Mouse (Mus musculus): ENCODE measurements around the gene Mpdu1.
A peak's percentile ranks its signal among the peaks of the same experiment; 100 is the strongest.
"Not testable (repeated sequence)": the region's sequence is repeated elsewhere in the genome, so short reads cannot be mapped to it uniquely, and the experiment has no call there.

Gene Mpdu1

GRCm38 (mm10) chr11:69665457-69665960, 3.1 kb upstream of the Mpdu1 start:
- no peak for DNase-seq (ENCODE audit: low spot score in 2 of 2)

GRCm38 (mm10) chr11:69664841-69665240, 2.4 kb upstream of the Mpdu1 start:
- DNase-seq (ENCODE audit: low spot score in 2 of 2), result no peak

- no peak for DNase-seq (ENCODE audit: low spot score in 2 of 2)
Observed at GRCm38 (mm10) chr11:69663795-69664194, 1.4 kb upstream of the Mpdu1 start.

GRCm38 (mm10) chr11:69662967-69663671, 677 bp upstream of the Mpdu1 start:
- no peak for DNase-seq (ENCODE audit: low spot score in 2 of 2)

GRCm38 (mm10) chr11:69661221-69661881, 1.1 kb downstream of the Mpdu1 start:
- no peak for DNase-seq (ENCODE audit: low spot score in 2 of 2)

- no peak for DNase-seq (ENCODE audit: low spot score in 2 of 2)
Observed at GRCm38 (mm10) chr11:69657462-69657881, 5.0 kb downstream of the Mpdu1 start.

- DNase-seq (ENCODE audit: low spot score in 2 of 2), result no peak
Observed at GRCm38 (mm10) chr11:69656617-69657461, 5.6 kb downstream of the Mpdu1 start.

GRCm38 (mm10) chr11:69656065-69656455, 6.4 kb downstream of the Mpdu1 start:
- no peak for DNase-seq (ENCODE audit: low spot score in 2 of 2)

GRCm38 (mm10) chr11:69655264-69656064, 7.0 kb downstream of the Mpdu1 start, which contains the start of gene Sox15:
TSS of gene Sox15 (plus strand) at chr11:69655314.
- peak in 1 of 2 experiments; percentile 74 for DNase-seq (ENCODE audit: low spot score in 2 of 2)

GRCm38 (mm10) chr11:69654760-69655159, 7.7 kb downstream of the Mpdu1 start:
- DNase-seq (ENCODE audit: low spot score in 2 of 2), result no peak

GRCm38 (mm10) chr11:69653399-69653798, 9.0 kb downstream of the Mpdu1 start:
- DNase-seq (ENCODE audit: low spot score in 2 of 2), result no peak

- DNase-seq (ENCODE audit: low spot score in 2 of 2), result no peak
Observed at GRCm38 (mm10) chr11:69645860-69646259, 16.6 kb downstream of the Mpdu1 start.

GRCm38 (mm10) chr11:69635471-69635870, 27.0 kb downstream of the Mpdu1 start:
- DNase-seq (ENCODE audit: low spot score in 2 of 2), result no peak

- no peak for DNase-seq (ENCODE audit: low spot score in 2 of 2)
Observed at GRCm38 (mm10) chr11:69633128-69633866, 29.1 kb downstream of the Mpdu1 start.

- DNase-seq (ENCODE audit: low spot score in 2 of 2), result peak; percentile 100
Observed at GRCm38 (mm10) chr11:69632284-69633089, 30.0 kb downstream of the Mpdu1 start, which contains the start of gene Fxr2. TSS of gene Fxr2 (plus strand) at chr11:69632990.

GRCm38 (mm10) chr11:69629802-69630201, 32.6 kb downstream of the Mpdu1 start:
- DNase-seq (ENCODE audit: low spot score in 2 of 2), result no peak

- peak in 1 of 2 experiments; percentile 79 for DNase-seq (ENCODE audit: low spot score in 2 of 2)
Observed at GRCm38 (mm10) chr11:69628286-69628685, 34.2 kb downstream of the Mpdu1 start.

- DNase-seq (ENCODE audit: low spot score in 2 of 2), result not testable (repeated sequence)
Observed at GRCm38 (mm10) chr11:69624339-69624738, 38.1 kb downstream of the Mpdu1 start.

- DNase-seq (ENCODE audit: low spot score in 2 of 2), result no peak
Observed at GRCm38 (mm10) chr11:69623006-69623405, 39.4 kb downstream of the Mpdu1 start.

GRCm38 (mm10) chr11:69622406-69622805, 40.0 kb downstream of the Mpdu1 start:
- no peak for DNase-seq (ENCODE audit: low spot score in 2 of 2)

All from left cerebral cortex, adult 9 months (tissue).